Mouse (Mus musculus): Measurements from ENCODE around the gene Nrsn2. TPM values are rescaled to one million over a fixed set of nuclear protein-coding genes. Genes with fewer than 3 reads are reported as not detected.

The Nrsn2 gene
- polyA plus RNA-seq (2014; fragmentation: Nextera tagmentation; extraction: Ambion mirVana), result 1.8 and 2.2 TPM in 2 replicates

DNA sequence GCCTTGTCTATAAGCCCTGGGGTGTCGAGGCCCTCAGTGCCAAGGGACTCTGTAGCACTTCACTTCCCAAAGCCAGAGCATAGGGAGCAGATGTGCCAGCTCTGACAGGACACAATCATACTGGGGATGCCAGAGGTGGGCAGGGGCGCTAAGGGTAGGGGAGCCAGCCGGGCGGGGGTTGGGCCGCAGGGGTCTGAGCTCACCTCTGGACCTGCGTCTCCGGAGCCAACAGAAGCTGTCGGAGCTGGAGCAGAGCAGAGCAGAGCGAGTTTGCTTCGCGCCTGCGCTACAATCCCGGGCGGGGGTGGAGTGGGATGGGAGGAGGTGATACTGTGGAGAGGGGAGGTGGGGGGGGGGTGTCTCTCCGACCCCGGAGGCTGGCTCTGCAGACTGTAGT is at the start of gene Nrsn2:
TSS of gene Nrsn2 (minus strand) at position 294 of the 397 bp plus-strand sequence.
- peak; percentile 78 for ATAC-seq (ENCODE audit: insufficient number of reproducible peaks, low FRiP score, low TSS enrichment, low read depth)
- H3K27me3 ChIP-seq (ENCODE audit: control insufficient read depth, insufficient read depth, low read length), result peaks cover 3% of the 10 kb centered on the region; the same call in 1 of the 2 replicates
- H3K9ac ChIP-seq (ENCODE audit: low read length), result peak within 1 kb of the TSS; percentile 22
- no peaks in the 10 kb centered on the region; the same call in 1 of the 2 replicates for H3K36me3 ChIP-seq (ENCODE audit: control insufficient read depth, insufficient read depth, low read length)
- peak within 1 kb of the TSS; percentile 15 for H3K4me3 ChIP-seq (ENCODE audit: low read depth, low read length)
- DNase-seq (ENCODE audit: low spot score), result peak; percentile 58
- WGBS, result 1% methylated on average over 15 of the region's 16 CpGs
- H3K4me2 ChIP-seq (ENCODE audit: low read depth, severe bottlenecking), result peak within 1 kb of the TSS; percentile 42
- H3K9me3 ChIP-seq (ENCODE audit: control insufficient read depth, low read length), result no peaks in the 10 kb centered on the region
- H3K4me1 ChIP-seq (ENCODE audit: control insufficient read depth, insufficient read depth, low read length), result peaks cover 17% of the 10 kb centered on the region; the same call in 1 of the 2 replicates
- H3K27ac ChIP-seq (replicated peaks; ENCODE audit: low read depth, low read length), result no peak within 1 kb of the TSS

DNA sequence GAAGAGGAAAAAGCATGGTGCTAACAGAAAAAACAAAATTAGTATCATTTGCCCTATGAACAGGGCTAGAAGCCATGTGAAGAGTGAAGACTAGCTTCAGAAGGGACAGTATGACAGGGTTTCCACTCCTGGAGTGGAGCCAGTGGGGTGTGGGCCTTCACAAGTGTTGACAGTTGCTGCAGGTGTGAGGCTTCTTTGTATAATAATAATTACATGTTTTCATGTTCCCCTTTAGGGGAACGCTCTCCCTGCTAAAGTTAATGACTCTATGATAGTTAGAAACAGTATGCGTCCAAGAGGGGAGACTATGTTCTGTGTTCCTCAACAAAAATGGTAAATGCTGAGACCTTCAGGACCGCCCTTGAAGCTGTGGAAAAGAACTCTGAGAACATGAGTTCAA is 39.3 kb upstream of the Nrsn2 start:
- Histone ChIP-seq H3K4me1 (ENCODE audit: control insufficient read depth, insufficient read depth, low read length) (peaks cover 15% of the 10 kb centered on the region), H3K27me3 (ENCODE audit: control insufficient read depth, insufficient read depth, low read length) (no peaks in the 10 kb centered on the region), H3K4me3 (ENCODE audit: low read depth, low read length) (no peak overlapping the region), H3K27ac (replicated peaks; ENCODE audit: low read depth, low read length) (peak overlapping the region; percentile 85; the same call in 1 of the 2 replicates), H3K4me2 (ENCODE audit: low read depth, severe bottlenecking) (no peak overlapping the region; the same call in 1 of the 2 replicates), H3K36me3 (ENCODE audit: control insufficient read depth, insufficient read depth, low read length) (no peaks in the 10 kb centered on the region), H3K9me3 (ENCODE audit: control insufficient read depth, low read length) (peaks cover 4% of the 10 kb centered on the region; the same call in 1 of the 2 replicates), H3K9ac (ENCODE audit: low read length) (no peak overlapping the region)
- DNase-seq (ENCODE audit: low spot score), result no peak
- ATAC-seq (ENCODE audit: insufficient number of reproducible peaks, low FRiP score, low TSS enrichment, low read depth), result no peak
- 95% methylated on average over 3 of the region's 3 CpGs for WGBS

DNA sequence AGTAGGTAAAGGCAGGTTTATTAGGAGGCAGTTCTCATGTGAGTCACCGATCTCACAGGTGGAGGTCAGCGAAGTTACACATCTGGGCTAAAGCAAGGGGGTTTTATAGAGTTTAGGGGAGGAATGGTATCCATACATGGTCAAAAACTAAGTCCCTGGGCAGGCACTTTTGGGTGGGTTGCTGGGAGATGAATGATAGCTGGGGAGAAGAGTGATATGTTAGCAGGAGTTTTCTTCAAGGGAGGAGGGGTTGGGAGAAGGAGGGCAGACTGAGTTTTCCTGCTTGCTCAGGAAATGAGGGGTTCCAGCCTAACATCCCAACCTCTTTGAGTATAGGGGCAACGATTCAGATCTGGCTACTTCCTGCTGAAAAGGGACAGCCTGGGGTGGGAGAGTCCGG is 38.8 kb upstream of the Nrsn2 start, which contains the start of gene 6820408C15Rik:
TSS of gene 6820408C15Rik (plus strand) at position 301 of the 400 bp plus-strand sequence.
- ATAC-seq (ENCODE audit: insufficient number of reproducible peaks, low FRiP score, low TSS enrichment, low read depth) (no peak), DNase-seq (ENCODE audit: low spot score) (no peak)
- Histone ChIP-seq H3K4me3 (ENCODE audit: low read depth, low read length) (peak within 1 kb of the TSS; percentile 94), H3K4me1 (ENCODE audit: control insufficient read depth, insufficient read depth, low read length) (peaks cover 20% of the 10 kb centered on the region), H3K4me2 (ENCODE audit: low read depth, severe bottlenecking) (peak within 1 kb of the TSS; percentile 92), H3K9me3 (ENCODE audit: control insufficient read depth, low read length) (peaks cover 4% of the 10 kb centered on the region; the same call in 1 of the 2 replicates), H3K27ac (replicated peaks; ENCODE audit: low read depth, low read length) (peak within 1 kb of the TSS; percentile 85), H3K27me3 (ENCODE audit: control insufficient read depth, insufficient read depth, low read length) (no peaks in the 10 kb centered on the region), H3K36me3 (ENCODE audit: control insufficient read depth, insufficient read depth, low read length) (no peaks in the 10 kb centered on the region), H3K9ac (ENCODE audit: low read length) (peak within 1 kb of the TSS; percentile 90)
- 24% methylated on average over 4 of the region's 4 CpGs for WGBS

DNA sequence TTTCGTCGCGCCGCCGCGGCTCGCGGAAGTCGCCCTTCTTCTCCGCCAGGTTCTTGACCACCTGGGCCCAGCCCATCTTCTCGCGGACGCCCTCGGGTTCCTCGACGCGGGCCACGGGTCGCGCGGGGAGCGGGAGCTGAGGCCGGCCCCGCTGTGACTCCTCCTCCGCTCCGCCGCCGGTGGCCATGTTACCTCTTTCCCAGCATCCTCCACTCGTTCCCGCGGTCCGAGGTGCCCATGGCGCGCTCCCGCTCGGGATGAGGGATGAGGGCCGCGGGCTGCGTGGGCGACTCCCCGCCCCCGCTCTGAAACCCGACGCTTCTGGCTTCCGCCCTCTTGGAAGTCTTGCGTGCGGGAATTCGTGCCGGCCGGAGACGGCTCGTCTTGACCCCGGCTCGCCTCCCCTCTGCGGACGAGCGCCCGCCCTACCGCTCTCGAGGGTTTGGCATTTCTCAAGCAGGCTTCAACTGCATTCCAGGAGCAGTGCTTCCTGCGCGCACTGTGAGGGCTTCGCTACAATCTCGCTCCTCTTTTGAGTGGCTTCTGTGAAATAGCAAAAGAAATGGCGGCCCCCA is 38.2 kb upstream of the Nrsn2 start, which contains the start of gene Zcchc3:
TSS of gene Zcchc3 (minus strand) at position 437 of the 575 bp plus-strand sequence.
- H3K9ac ChIP-seq (ENCODE audit: low read length), result peak within 1 kb of the TSS; percentile 90
- under 1% methylated on average over 64 of the region's 65 CpGs for WGBS
- peaks cover 26% of the 10 kb centered on the region for H3K4me1 ChIP-seq (ENCODE audit: control insufficient read depth, insufficient read depth, low read length)
- H3K27me3 ChIP-seq (ENCODE audit: control insufficient read depth, insufficient read depth, low read length), result no peaks in the 10 kb centered on the region
- peak within 1 kb of the TSS; percentile 94 for H3K4me3 ChIP-seq (ENCODE audit: low read depth, low read length)
- ATAC-seq (ENCODE audit: insufficient number of reproducible peaks, low FRiP score, low TSS enrichment, low read depth) (peak; percentile 72), DNase-seq (ENCODE audit: low spot score) (peak; percentile 94)
- H3K27ac ChIP-seq (replicated peaks; ENCODE audit: low read depth, low read length), result peak within 1 kb of the TSS; percentile 85
- H3K36me3 ChIP-seq (ENCODE audit: control insufficient read depth, insufficient read depth, low read length), result no peaks in the 10 kb centered on the region
- peaks cover 4% of the 10 kb centered on the region; the same call in 1 of the 2 replicates for H3K9me3 ChIP-seq (ENCODE audit: control insufficient read depth, low read length)
- H3K4me2 ChIP-seq (ENCODE audit: low read depth, severe bottlenecking), result peak within 1 kb of the TSS; percentile 92

DNA sequence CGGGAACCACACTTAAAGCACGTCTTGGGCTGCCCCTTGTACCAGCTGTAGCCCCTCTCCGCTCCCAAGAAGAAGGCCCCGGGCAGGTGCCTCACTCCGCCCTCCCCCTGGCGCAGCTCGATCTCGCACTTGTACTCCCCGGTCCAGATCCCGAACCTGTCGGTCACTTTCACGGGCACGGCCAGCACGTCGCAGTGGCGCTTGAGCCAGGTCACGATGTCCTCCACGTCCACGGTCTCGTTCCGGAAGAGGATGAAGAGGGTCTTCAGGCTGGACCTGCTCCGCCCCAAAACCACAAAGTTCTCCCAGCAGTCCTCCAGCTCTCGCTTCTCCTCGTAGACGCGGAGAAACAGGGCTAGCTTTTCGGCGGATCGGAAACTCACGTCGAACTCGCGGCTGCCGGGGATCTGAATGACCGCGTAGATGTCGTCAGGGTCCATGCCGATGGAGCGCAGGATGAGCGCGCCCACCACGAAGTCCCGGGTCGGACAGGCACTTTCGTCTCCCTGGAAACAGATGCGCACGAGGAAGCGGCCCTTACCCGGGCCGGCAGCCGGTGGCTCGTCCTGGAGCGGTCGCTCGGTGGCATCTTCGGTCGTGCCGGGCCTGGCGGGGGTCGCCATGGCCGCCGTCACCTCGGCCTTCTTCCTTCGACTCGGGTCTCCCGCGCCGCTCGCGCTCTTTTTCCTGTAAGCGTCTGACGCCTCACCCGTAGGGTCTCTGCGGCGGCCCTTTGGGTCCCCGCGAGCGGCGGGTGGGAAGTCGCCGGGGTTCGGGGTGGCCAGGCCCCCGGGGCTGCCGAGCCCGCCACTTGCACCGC is 37.5 kb upstream of the Nrsn2 start:
- Histone ChIP-seq H3K4me2 (ENCODE audit: low read depth, severe bottlenecking) (peak overlapping the region; percentile 92), H3K27me3 (ENCODE audit: control insufficient read depth, insufficient read depth, low read length) (no peaks in the 10 kb centered on the region), H3K27ac (replicated peaks; ENCODE audit: low read depth, low read length) (peak overlapping the region; percentile 85), H3K36me3 (ENCODE audit: control insufficient read depth, insufficient read depth, low read length) (no peaks in the 10 kb centered on the region), H3K9ac (ENCODE audit: low read length) (peak overlapping the region; percentile 90), H3K9me3 (ENCODE audit: control insufficient read depth, low read length) (peaks cover 4% of the 10 kb centered on the region; the same call in 1 of the 2 replicates), H3K4me3 (ENCODE audit: low read depth, low read length) (peak overlapping the region; percentile 94), H3K4me1 (ENCODE audit: control insufficient read depth, insufficient read depth, low read length) (peaks cover 28% of the 10 kb centered on the region)
- WGBS, result 0% methylated on average over 83 of the region's 86 CpGs
- no peak for ATAC-seq (ENCODE audit: insufficient number of reproducible peaks, low FRiP score, low TSS enrichment, low read depth)
- peak; percentile 56 for DNase-seq (ENCODE audit: low spot score)

DNA sequence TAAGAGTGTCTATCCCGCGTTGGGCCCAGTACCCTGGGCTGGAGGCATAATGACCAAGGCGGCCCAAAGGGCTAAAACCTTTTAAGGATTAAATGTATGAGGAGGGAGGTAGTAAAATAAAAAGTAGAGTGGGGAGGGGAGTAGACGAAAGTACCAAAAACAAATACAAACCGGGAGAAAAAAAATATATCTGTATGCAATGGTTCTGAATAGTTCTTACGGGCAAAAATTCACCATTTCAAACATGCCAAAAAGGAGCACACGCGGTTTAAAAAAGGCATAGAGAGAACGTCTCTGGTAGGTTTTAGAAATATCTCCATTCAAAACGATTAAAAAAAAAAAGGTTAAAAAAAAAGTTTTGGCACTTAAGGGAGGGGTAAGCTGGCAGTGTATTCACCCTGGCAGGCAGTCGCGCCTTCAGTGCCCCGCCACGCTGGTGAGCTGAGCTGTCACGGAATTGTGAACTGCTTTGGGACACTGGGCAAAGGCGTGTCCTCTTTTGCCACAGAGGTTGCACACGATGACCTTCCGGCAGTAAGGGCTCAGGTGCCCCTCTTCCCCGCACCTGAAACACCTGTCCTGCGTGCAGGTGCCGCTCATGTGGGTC is 36.8 kb upstream of the Nrsn2 start:
- peak overlapping the region; percentile 94 for H3K4me3 ChIP-seq (ENCODE audit: low read depth, low read length)
- H3K36me3 ChIP-seq (ENCODE audit: control insufficient read depth, insufficient read depth, low read length), result no peaks in the 10 kb centered on the region
- ATAC-seq (ENCODE audit: insufficient number of reproducible peaks, low FRiP score, low TSS enrichment, low read depth) (no peak), DNase-seq (ENCODE audit: low spot score) (no peak)
- WGBS, result 3% methylated on average over 21 of the region's 21 CpGs
- peaks cover 28% of the 10 kb centered on the region for H3K4me1 ChIP-seq (ENCODE audit: control insufficient read depth, insufficient read depth, low read length)
- H3K27ac ChIP-seq (replicated peaks; ENCODE audit: low read depth, low read length), result peak overlapping the region; percentile 98
- H3K9ac ChIP-seq (ENCODE audit: low read length), result peak overlapping the region; percentile 90
- H3K27me3 ChIP-seq (ENCODE audit: control insufficient read depth, insufficient read depth, low read length), result no peaks in the 10 kb centered on the region
- peak overlapping the region; percentile 92 for H3K4me2 ChIP-seq (ENCODE audit: low read depth, severe bottlenecking)
- peaks cover 4% of the 10 kb centered on the region; the same call in 1 of the 2 replicates for H3K9me3 ChIP-seq (ENCODE audit: control insufficient read depth, low read length)

DNA sequence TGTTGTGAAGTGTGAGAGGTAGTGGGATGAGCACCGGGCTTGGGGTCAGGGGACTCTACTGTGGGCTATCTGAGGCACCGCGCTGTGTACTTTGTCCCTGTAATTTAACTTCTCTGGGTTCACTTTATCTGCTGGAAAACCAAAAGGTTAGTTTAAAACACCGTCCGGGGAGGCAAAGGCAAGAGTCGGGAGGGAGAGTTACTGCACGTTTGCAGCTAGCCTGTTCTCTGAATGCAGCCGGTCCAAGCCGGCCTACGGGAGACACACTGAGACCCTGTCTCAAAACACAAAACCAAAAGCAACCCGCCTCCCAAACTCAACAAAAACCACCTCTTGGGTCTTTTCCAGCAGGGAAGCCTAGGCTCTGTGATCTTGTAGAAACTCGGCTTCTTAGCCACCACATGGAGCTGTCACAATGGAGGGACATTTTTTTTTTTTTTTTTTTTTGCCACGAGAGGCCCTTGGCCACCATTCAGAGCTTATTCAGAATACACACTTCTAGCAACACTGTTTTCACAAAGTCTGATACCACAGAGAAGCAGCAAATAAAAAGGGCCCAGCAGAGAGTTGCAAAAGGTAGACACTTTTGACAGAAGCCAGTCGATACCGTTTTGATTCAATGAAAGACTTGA is 36.2 kb upstream of the Nrsn2 start:
- Histone ChIP-seq H3K4me1 (ENCODE audit: control insufficient read depth, insufficient read depth, low read length) (peaks cover 28% of the 10 kb centered on the region), H3K4me2 (ENCODE audit: low read depth, severe bottlenecking) (peak overlapping the region; percentile 92), H3K9ac (ENCODE audit: low read length) (peak overlapping the region; percentile 77), H3K36me3 (ENCODE audit: control insufficient read depth, insufficient read depth, low read length) (no peaks in the 10 kb centered on the region), H3K27ac (replicated peaks; ENCODE audit: low read depth, low read length) (peak overlapping the region; percentile 98), H3K27me3 (ENCODE audit: control insufficient read depth, insufficient read depth, low read length) (no peaks in the 10 kb centered on the region), H3K9me3 (ENCODE audit: control insufficient read depth, low read length) (peaks cover 4% of the 10 kb centered on the region; the same call in 1 of the 2 replicates), H3K4me3 (ENCODE audit: low read depth, low read length) (peak overlapping the region; percentile 94)
- ATAC-seq (ENCODE audit: insufficient number of reproducible peaks, low FRiP score, low TSS enrichment, low read depth) (no peak), DNase-seq (ENCODE audit: low spot score) (no peak)
- WGBS, result 4% methylated on average over 15 of the region's 15 CpGs
